Mouse (Mus musculus): ENCODE data around the gene Wiz. TPM values are rescaled to one million over a fixed set of nuclear protein-coding genes. Genes with fewer than 3 reads are reported as not detected.
A peak's percentile ranks its signal among the peaks of the same experiment; 100 is the strongest.

Wiz gene
- polyA plus RNA-seq, 1 experiment from 2014 or later: 2.7 TPM

DNA sequence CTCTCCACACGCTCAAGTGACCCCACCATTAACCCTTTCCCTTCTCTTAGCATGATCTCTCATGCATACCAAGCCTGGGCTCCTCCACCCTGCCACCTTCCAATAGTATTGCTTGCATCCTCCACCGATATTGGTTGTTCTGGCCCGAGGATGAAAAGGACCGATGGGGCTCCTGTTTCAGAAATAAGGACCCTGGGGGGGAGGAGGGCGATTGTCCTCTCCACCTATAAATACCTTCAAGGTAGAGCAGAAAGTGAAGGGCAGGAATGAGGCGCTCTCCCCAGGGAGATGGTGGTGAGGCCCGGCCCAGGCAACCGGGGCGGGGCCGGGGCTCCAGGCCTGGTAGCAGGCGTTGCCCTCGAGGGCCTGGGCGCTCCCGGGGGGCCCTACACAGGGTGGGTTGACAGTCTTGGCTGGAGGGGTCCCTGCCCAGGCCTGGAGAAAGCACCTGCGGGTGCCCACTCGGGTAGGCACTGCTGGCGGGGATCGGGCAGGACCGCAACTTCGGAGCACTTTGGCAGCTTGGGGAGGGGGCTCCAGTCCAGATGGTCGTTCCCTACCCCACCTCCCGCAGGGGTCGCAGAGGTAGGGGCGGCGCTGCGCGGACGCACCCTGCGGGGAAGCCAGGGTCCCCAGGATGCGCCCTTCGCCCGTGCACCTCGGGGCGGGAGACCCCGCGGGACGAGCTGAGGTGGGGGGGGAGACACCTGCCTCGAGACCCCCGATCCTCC lies 704 bp downstream of the Wiz start:
- Histone ChIP-seq H3K9me3 (ENCODE audit: low read length) (no peaks in the 10 kb centered on the region), H3K4me2 (ENCODE audit: low read depth, low read length) (peak overlapping the region; percentile 100), H3K27ac (ENCODE audit: low read depth) (peak overlapping the region; percentile 80), H3K4me3 (ENCODE audit: low read depth, low read length) (peak overlapping the region; percentile 75), H3K4me1 (ENCODE audit: insufficient read depth) (peaks cover 12% of the 10 kb centered on the region; the same call in 1 of the 2 replicates), H3K9ac (replicated peaks) (peak overlapping the region; percentile 80), H3K27me3 (ENCODE audit: insufficient read depth, low read length) (no peaks in the 10 kb centered on the region), H3K36me3 (replicated peaks; ENCODE audit: insufficient read depth, low read length) (no peaks in the 10 kb centered on the region)
- no peak for TF ChIP-seq EP300 (IDR thresholded peaks at IDR 0.05; ENCODE audit: low read depth)
- no peak for TF ChIP-seq CTCF (IDR thresholded peaks at IDR 0.05; ENCODE audit: low read depth)
- DNase-seq (peak; percentile 60), ATAC-seq (peak; percentile 40)
- 2% methylated on average over 27 of the region's 39 CpGs for WGBS (ENCODE audit: insufficient replicate concordance)

DNA sequence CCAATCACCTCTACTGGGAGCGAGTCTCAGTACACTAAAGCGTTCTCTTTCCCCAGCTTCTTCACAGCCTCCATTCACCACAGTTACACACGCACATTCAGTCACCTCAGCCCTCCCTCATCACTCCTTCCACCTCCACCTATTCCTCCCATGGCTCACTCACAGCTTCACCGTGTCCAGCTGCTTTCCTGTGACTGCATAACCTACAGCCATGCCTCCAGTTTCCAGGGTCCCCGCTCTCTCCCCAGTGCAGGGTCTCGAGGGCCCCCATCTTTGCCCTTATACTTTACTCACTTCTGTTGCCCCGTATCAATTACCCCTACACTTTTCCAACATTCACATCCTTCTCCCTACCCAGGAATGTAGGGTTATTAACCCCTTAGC lies 1.3 kb downstream of the Wiz start:
- H3K36me3 ChIP-seq (replicated peaks; ENCODE audit: insufficient read depth, low read length): no peaks in the 10 kb centered on the region
- H3K4me1 ChIP-seq (ENCODE audit: insufficient read depth): peaks cover 12% of the 10 kb centered on the region; the same call in 1 of the 2 replicates
- H3K9me3 ChIP-seq (ENCODE audit: low read length): no peaks in the 10 kb centered on the region
- no peak overlapping the region for H3K27ac ChIP-seq (ENCODE audit: low read depth)
- ATAC-seq (no peak), DNase-seq (peak; percentile 10)
- no peaks in the 10 kb centered on the region for H3K27me3 ChIP-seq (ENCODE audit: insufficient read depth, low read length)
- WGBS (ENCODE audit: insufficient replicate concordance): 65% methylated on average over 7 of the region's 7 CpGs
- peak overlapping the region; percentile 75 for H3K4me3 ChIP-seq (ENCODE audit: low read depth, low read length)
- H3K9ac ChIP-seq (replicated peaks): peak overlapping the region; percentile 80; the same call in 1 of the 2 replicates
- H3K4me2 ChIP-seq (ENCODE audit: low read depth, low read length): peak overlapping the region; percentile 100
- no peak for TF ChIP-seq CTCF (IDR thresholded peaks at IDR 0.05; ENCODE audit: low read depth)
- TF ChIP-seq EP300 (IDR thresholded peaks at IDR 0.05; ENCODE audit: low read depth): no peak

DNA sequence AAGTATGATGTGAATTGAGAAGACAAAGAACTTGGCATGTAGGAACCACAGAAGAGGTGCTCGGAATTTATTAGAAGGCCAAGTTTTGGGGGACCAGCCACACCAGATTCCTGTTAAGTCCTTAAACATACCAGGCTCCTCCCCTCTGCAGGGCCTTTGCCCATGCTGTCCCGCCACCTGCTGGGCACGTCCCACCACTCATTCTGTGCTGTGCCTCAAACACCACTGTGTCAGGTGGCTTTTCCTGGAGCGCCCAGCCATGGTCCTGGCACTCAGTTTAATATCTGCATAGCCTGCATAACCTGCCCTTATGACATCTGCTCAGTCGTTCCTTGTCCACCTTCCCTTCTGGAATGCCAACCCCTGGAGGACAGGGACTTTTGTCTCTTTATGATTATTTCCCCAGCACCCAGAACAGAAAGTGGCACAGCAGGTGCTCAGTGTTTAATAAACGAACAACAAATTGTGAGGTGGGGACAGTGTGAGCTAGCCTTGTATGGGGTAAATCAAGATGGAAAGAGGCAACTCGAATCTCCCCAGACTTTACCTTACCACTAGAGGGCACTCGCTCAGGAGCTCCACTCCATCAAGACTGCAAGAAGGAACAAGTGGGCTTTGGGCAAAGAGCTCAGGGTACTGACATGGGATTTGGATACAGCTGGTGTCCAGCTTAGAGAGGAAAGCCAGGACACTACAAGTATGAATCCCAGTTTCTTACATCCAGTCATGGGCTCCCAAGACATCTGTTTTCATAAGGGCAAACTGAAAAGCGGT lies 2.4 kb downstream of the Wiz start:
- no peak overlapping the region for H3K27ac ChIP-seq (ENCODE audit: low read depth)
- H3K27me3 ChIP-seq (ENCODE audit: insufficient read depth, low read length): no peaks in the 10 kb centered on the region
- H3K36me3 ChIP-seq (replicated peaks; ENCODE audit: insufficient read depth, low read length): no peaks in the 10 kb centered on the region

DNA sequence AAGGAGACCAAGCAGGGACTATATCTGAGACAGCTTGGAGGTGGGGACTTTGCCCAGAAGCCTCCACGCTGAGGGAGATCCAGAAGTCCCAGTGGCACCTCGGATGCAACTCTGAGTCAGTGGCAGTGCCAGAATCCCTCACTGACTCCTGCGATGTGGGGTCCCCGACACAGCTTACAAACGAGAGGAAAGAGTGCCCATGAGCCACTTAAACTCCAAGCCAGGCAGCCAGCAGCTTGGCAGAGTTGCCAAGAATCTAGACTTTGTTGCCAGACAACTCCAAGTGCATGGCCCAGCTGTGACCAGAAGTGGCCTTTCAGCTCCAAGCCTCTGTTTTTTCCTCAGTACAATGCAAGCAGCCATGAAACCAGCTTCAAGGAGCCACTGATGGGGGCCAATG lies 5.6 kb downstream of the Wiz start:
- Histone ChIP-seq H3K27me3 (ENCODE audit: insufficient read depth, low read length) (no peaks in the 10 kb centered on the region), H3K9me3 (ENCODE audit: low read length) (no peaks in the 10 kb centered on the region), H3K4me1 (ENCODE audit: insufficient read depth) (peaks cover 7% of the 10 kb centered on the region; the same call in 1 of the 2 replicates), H3K27ac (ENCODE audit: low read depth) (no peak overlapping the region), H3K9ac (replicated peaks) (no peak overlapping the region), H3K36me3 (replicated peaks; ENCODE audit: insufficient read depth, low read length) (no peaks in the 10 kb centered on the region), H3K4me3 (ENCODE audit: low read depth, low read length) (no peak overlapping the region), H3K4me2 (ENCODE audit: low read depth, low read length) (no peak overlapping the region)
- WGBS (ENCODE audit: insufficient replicate concordance): 72% methylated on average over 5 of the region's 5 CpGs
- no peak for TF ChIP-seq CTCF (IDR thresholded peaks at IDR 0.05; ENCODE audit: low read depth)
- no peak for TF ChIP-seq EP300 (IDR thresholded peaks at IDR 0.05; ENCODE audit: low read depth)
- ATAC-seq (no peak), DNase-seq (peak; percentile 7)

More for the DNA sequence above, 2.4 kb downstream of the Wiz start:
- H3K4me2 ChIP-seq (ENCODE audit: low read depth, low read length): no peak overlapping the region
- TF ChIP-seq CTCF (IDR thresholded peaks at IDR 0.05; ENCODE audit: low read depth) (peak; percentile 82), EP300 (IDR thresholded peaks at IDR 0.05; ENCODE audit: low read depth) (no peak)
- H3K4me3 ChIP-seq (ENCODE audit: low read depth, low read length): no peak overlapping the region
- H3K9me3 ChIP-seq (ENCODE audit: low read length): no peaks in the 10 kb centered on the region
- peak; percentile 53 for DNase-seq
- ATAC-seq: no peak
- no peak overlapping the region for H3K9ac ChIP-seq (replicated peaks)
- H3K4me1 ChIP-seq (ENCODE audit: insufficient read depth): peaks cover 9% of the 10 kb centered on the region; the same call in 1 of the 2 replicates
- WGBS (ENCODE audit: insufficient replicate concordance): 54% methylated on average over 9 of the region's 9 CpGs

DNA sequence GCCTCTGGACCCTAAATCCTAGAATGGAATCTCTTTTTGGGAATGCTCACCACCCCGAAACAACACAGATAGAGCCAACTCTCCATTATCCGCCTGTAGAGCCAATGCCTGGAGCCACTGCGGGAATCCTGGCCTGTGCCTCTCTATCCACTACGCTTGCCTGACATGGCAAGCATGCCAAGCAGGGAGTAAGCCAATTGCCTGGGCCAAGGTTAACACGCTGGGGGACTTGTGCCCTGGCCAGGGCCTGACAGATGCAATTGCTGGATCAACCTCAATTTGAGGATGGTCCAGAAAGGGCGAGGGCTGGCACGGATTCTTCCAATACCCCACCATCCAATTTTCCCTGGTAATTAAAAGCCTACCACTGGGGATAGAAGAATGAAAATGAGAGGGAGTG lies 6.7 kb downstream of the Wiz start:
- ATAC-seq (no peak), DNase-seq (peak; percentile 9)
- Histone ChIP-seq H3K4me1 (ENCODE audit: insufficient read depth) (no peaks in the 10 kb centered on the region), H3K4me2 (ENCODE audit: low read depth, low read length) (no peak overlapping the region), H3K27ac (ENCODE audit: low read depth) (no peak overlapping the region), H3K36me3 (replicated peaks; ENCODE audit: insufficient read depth, low read length) (no peaks in the 10 kb centered on the region), H3K4me3 (ENCODE audit: low read depth, low read length) (no peak overlapping the region), H3K9me3 (ENCODE audit: low read length) (no peaks in the 10 kb centered on the region), H3K9ac (replicated peaks) (no peak overlapping the region), H3K27me3 (ENCODE audit: insufficient read depth, low read length) (no peaks in the 10 kb centered on the region)
- TF ChIP-seq EP300 (IDR thresholded peaks at IDR 0.05; ENCODE audit: low read depth) (no peak), CTCF (IDR thresholded peaks at IDR 0.05; ENCODE audit: low read depth) (no peak)
- WGBS (ENCODE audit: insufficient replicate concordance): 84% methylated on average over 7 of the region's 7 CpGs

DNA sequence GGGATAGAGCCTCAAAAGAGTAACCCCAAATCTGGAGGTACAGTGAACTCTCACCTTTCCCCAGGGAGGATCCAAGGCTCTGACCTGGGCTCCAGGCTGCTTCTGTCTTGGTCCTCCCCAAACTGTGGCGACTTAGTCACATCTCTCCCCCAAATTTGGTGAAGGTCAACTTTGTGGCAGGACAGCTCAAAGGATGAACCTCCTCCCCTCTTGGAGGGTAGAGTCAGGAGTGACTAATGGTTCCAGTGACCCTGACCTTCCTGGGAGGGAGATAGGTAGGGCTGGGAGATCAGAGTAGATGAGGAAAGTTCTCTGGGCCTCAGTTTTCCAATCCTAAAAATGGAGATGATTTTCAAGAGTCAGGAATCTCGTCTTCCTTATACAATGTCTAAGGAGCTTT lies 10.5 kb downstream of the Wiz start:
- WGBS (ENCODE audit: insufficient replicate concordance): 70% methylated on average over 2 of the region's 2 CpGs
- H3K36me3 ChIP-seq (replicated peaks; ENCODE audit: insufficient read depth, low read length): no peaks in the 10 kb centered on the region

More for the DNA sequence above, 10.5 kb downstream of the Wiz start:
- H3K4me1 ChIP-seq (ENCODE audit: insufficient read depth): no peaks in the 10 kb centered on the region
- no peak for ATAC-seq
- no peak overlapping the region for H3K4me3 ChIP-seq (ENCODE audit: low read depth, low read length)
- TF ChIP-seq CTCF (IDR thresholded peaks at IDR 0.05; ENCODE audit: low read depth) (no peak), EP300 (IDR thresholded peaks at IDR 0.05; ENCODE audit: low read depth) (no peak)
- DNase-seq: no peak
- no peaks in the 10 kb centered on the region for H3K9me3 ChIP-seq (ENCODE audit: low read length)
- H3K4me2 ChIP-seq (ENCODE audit: low read depth, low read length): no peak overlapping the region
- H3K27me3 ChIP-seq (ENCODE audit: insufficient read depth, low read length): no peaks in the 10 kb centered on the region
- no peak overlapping the region for H3K9ac ChIP-seq (replicated peaks)
- H3K27ac ChIP-seq (ENCODE audit: low read depth): no peak overlapping the region

Measured in liver, postnatal 0 days (tissue).